Mouse (Mus musculus) forebrain, embryonic 12.5 days (tissue): ENCODE data around the gene Rplp0. TPM values are rescaled to one million over a fixed set of nuclear protein-coding genes. Genes with fewer than 3 reads are reported as not detected.
A peak's percentile ranks its signal among the peaks of the same experiment; 100 is the strongest.

Source experiments
- ATAC-seq: fragments of 200-750 bp; cut with Nextera tagmentation; 2 replicates; pipeline ENCODE4 v1.8.0; 2017; ENCODE audit warnings: moderate TSS enrichment; ENCODE audit not compliant: low FRiP score
- H3K27ac ChIP-seq: fragments of 300-500 bp; sonication (generic); 2 replicates; pipeline ENCODE4 v1.5.1; 2016; ENCODE audit warnings: mild to moderate bottlenecking
- H3K27me3 ChIP-seq: fragments of 300-500 bp; sonication (generic); 2 replicates; pipeline ENCODE4 v1.6.1; 2016; ENCODE audit warnings: mild to moderate bottlenecking
- H3K36me3 ChIP-seq: fragments of 300-500 bp; sonication (generic); replicated peaks from 2 replicates; pipeline ENCODE4 v1.6.1; 2016; ENCODE audit warnings: mild to moderate bottlenecking
- H3K4me1 ChIP-seq: fragments of 300-500 bp; sonication (generic); 2 replicates; pipeline ENCODE4 v1.6.1; 2016
- H3K4me2 ChIP-seq: fragments of 300-500 bp; sonication (generic); 2 replicates; pipeline ENCODE4 v1.6.1; 2016; ENCODE audit warnings: mild to moderate bottlenecking, moderate library complexity
- H3K4me3 ChIP-seq: fragments of 300-500 bp; sonication (generic); replicated peaks from 2 replicates; pipeline ENCODE4 v1.5.1; 2016; ENCODE audit warnings: mild to moderate bottlenecking
- H3K9ac ChIP-seq: fragments of 300-500 bp; sonication (generic); 2 replicates; pipeline ENCODE4 v1.6.1; 2016; ENCODE audit warnings: mild to moderate bottlenecking
- H3K9me3 ChIP-seq: fragments of 300-500 bp; sonication (generic); 2 replicates; pipeline ENCODE4 v1.6.1; 2016
- WGBS: fragments of 180-500 bp; shearing (Covaris S2); methylation state at CpG from one replicate; pipeline ENCODE4 v1.1.7; 2016; 5-methylcytosine and 5-hydroxymethylcytosine counted together
- polyA plus RNA-seq: library from polyadenylated mRNA; unstranded; fragments of >200 nt; fragmentation: Nextera tagmentation; extraction: Ambion mirVana; gene quantifications from 2 replicates; pipeline ENCODE4 v1.2.1, GENCODE M21; 2016

Gene Rplp0
- polyA plus RNA-seq, 1 experiment from 2014 or later = 944 TPM

- 84% methylated on average over 21 of the region's 21 CpGs for WGBS
- Histone ChIP-seq H3K9ac (no peak overlapping the region), H3K27me3 (no peaks in the 10 kb centered on the region), H3K9me3 (no peaks in the 10 kb centered on the region), H3K4me3 (no peak overlapping the region), H3K27ac (0 out of 2 replicates have a peak overlapping the region, but pooled peaks have one; percentile 13), H3K4me2 (no peak overlapping the region), H3K36me3 (no peaks in the 10 kb centered on the region), H3K4me1 (peaks cover 18% of the 10 kb centered on the region)
- ATAC-seq = no peak
These were observed 38.9 kb upstream of the Rplp0 start for GRCm38 (mm10) chr5:115520325-115520869.

GRCm38 (mm10) chr5:115521553-115522461 is 37.5 kb upstream of the Rplp0 start:
- no peak overlapping the region for H3K9ac ChIP-seq
- 82% methylated on average over 20 of the region's 21 CpGs for WGBS
- H3K27me3 ChIP-seq = no peaks in the 10 kb centered on the region
- H3K4me1 ChIP-seq = peaks cover 18% of the 10 kb centered on the region
- H3K27ac ChIP-seq = no peak overlapping the region
- ATAC-seq = no peak
- H3K4me2 ChIP-seq = no peak overlapping the region
- no peaks in the 10 kb centered on the region for H3K9me3 ChIP-seq
- no peaks in the 10 kb centered on the region for H3K36me3 ChIP-seq
- H3K4me3 ChIP-seq = no peak overlapping the region

- WGBS = 77% methylated on average over 4 of the region's 4 CpGs
- Histone ChIP-seq H3K4me1 (peaks cover 18% of the 10 kb centered on the region), H3K36me3 (no peaks in the 10 kb centered on the region), H3K9me3 (no peaks in the 10 kb centered on the region), H3K27ac (no peak overlapping the region), H3K9ac (no peak overlapping the region), H3K27me3 (no peaks in the 10 kb centered on the region), H3K4me3 (no peak overlapping the region), H3K4me2 (no peak overlapping the region)
- no peak for ATAC-seq
These were observed 36.7 kb upstream of the Rplp0 start for GRCm38 (mm10) chr5:115522531-115522930.

- no peak overlapping the region for H3K4me3 ChIP-seq
- WGBS = 81% methylated on average over 15 of the region's 15 CpGs
- no peaks in the 10 kb centered on the region for H3K9me3 ChIP-seq
- H3K9ac ChIP-seq = no peak overlapping the region
- no peaks in the 10 kb centered on the region for H3K27me3 ChIP-seq
- H3K4me2 ChIP-seq = no peak overlapping the region
- ATAC-seq = no peak
- peaks cover 18% of the 10 kb centered on the region for H3K4me1 ChIP-seq
- no peak overlapping the region for H3K27ac ChIP-seq
- no peaks in the 10 kb centered on the region for H3K36me3 ChIP-seq
These were observed 36.2 kb upstream of the Rplp0 start for GRCm38 (mm10) chr5:115522981-115523499.

- no peak for ATAC-seq
- Histone ChIP-seq H3K4me3 (no peak overlapping the region), H3K4me1 (peaks cover 18% of the 10 kb centered on the region), H3K9me3 (no peaks in the 10 kb centered on the region), H3K27me3 (no peaks in the 10 kb centered on the region), H3K36me3 (no peaks in the 10 kb centered on the region), H3K27ac (no peak overlapping the region), H3K4me2 (no peak overlapping the region), H3K9ac (no peak overlapping the region)
- 8% methylated on average over 15 of the region's 15 CpGs for whole genome bisulfite sequencing
These were observed 35.3 kb upstream of the Rplp0 start for GRCm38 (mm10) chr5:115523971-115524370.

GRCm38 (mm10) chr5:115524471-115524870 is 34.8 kb upstream of the Rplp0 start:
- Histone ChIP-seq H3K27ac (no peak overlapping the region), H3K9ac (no peak overlapping the region), H3K4me3 (no peak overlapping the region), H3K36me3 (no peaks in the 10 kb centered on the region), H3K4me2 (no peak overlapping the region), H3K27me3 (no peaks in the 10 kb centered on the region), H3K4me1 (peaks cover 18% of the 10 kb centered on the region), H3K9me3 (no peaks in the 10 kb centered on the region)
- WGBS = 55% methylated on average over 12 of the region's 12 CpGs
- ATAC-seq = no peak

- H3K36me3 ChIP-seq = no peaks in the 10 kb centered on the region
- H3K27me3 ChIP-seq = no peaks in the 10 kb centered on the region
- no peak for ATAC-seq
- H3K9me3 ChIP-seq = no peaks in the 10 kb centered on the region
- 89% methylated on average over 4 of the region's 4 CpGs for WGBS
- peaks cover 25% of the 10 kb centered on the region for H3K4me1 ChIP-seq
- H3K9ac ChIP-seq = no peak overlapping the region
- no peak overlapping the region for H3K4me2 ChIP-seq
- H3K4me3 ChIP-seq = no peak overlapping the region
- H3K27ac ChIP-seq = no peak overlapping the region
These were observed 33.9 kb upstream of the Rplp0 start for GRCm38 (mm10) chr5:115525416-115525815.

GRCm38 (mm10) chr5:115525943-115526342 is 33.3 kb upstream of the Rplp0 start:
- H3K4me1 ChIP-seq = peaks cover 30% of the 10 kb centered on the region
- H3K9ac ChIP-seq = no peak overlapping the region
- no peak overlapping the region for H3K4me2 ChIP-seq
- H3K4me3 ChIP-seq = no peak overlapping the region
- no peak for ATAC-seq
- no peaks in the 10 kb centered on the region for H3K9me3 ChIP-seq
- no peaks in the 10 kb centered on the region for H3K27me3 ChIP-seq
- no peaks in the 10 kb centered on the region for H3K36me3 ChIP-seq
- 83% methylated on average over 9 of the region's 9 CpGs for WGBS
- H3K27ac ChIP-seq = no peak overlapping the region

- no peak overlapping the region for H3K27ac ChIP-seq
- no peak overlapping the region for H3K4me2 ChIP-seq
- H3K36me3 ChIP-seq = no peaks in the 10 kb centered on the region
- H3K4me1 ChIP-seq = peaks cover 32% of the 10 kb centered on the region
- no peak for ATAC-seq
- H3K9ac ChIP-seq = no peak overlapping the region
- WGBS = 88% methylated on average over 17 of the region's 17 CpGs
- H3K27me3 ChIP-seq = no peaks in the 10 kb centered on the region
- no peaks in the 10 kb centered on the region for H3K9me3 ChIP-seq
- no peak overlapping the region for H3K4me3 ChIP-seq
These were observed 32.6 kb upstream of the Rplp0 start for GRCm38 (mm10) chr5:115526456-115527202.

- Histone ChIP-seq H3K9ac (no peak overlapping the region), H3K27me3 (no peaks in the 10 kb centered on the region), H3K9me3 (no peaks in the 10 kb centered on the region), H3K4me1 (peaks cover 34% of the 10 kb centered on the region), H3K4me3 (no peak overlapping the region), H3K27ac (no peak overlapping the region), H3K4me2 (no peak overlapping the region), H3K36me3 (no peaks in the 10 kb centered on the region)
- WGBS = 86% methylated on average over 5 of the region's 5 CpGs
- ATAC-seq = no peak
These were observed 31.1 kb upstream of the Rplp0 start for GRCm38 (mm10) chr5:115528128-115528527.

- no peak for ATAC-seq
- H3K36me3 ChIP-seq = no peaks in the 10 kb centered on the region
- no peaks in the 10 kb centered on the region for H3K27me3 ChIP-seq
- no peak overlapping the region for H3K4me2 ChIP-seq
- H3K9ac ChIP-seq = no peak overlapping the region
- H3K4me3 ChIP-seq = no peak overlapping the region
- no peaks in the 10 kb centered on the region for H3K9me3 ChIP-seq
- peaks cover 33% of the 10 kb centered on the region for H3K4me1 ChIP-seq
- 85% methylated on average over 8 of the region's 8 CpGs for WGBS
- 0 out of 2 replicates have a peak overlapping the region, but pooled peaks have one; percentile 20 for H3K27ac ChIP-seq
These were observed 29.9 kb upstream of the Rplp0 start for GRCm38 (mm10) chr5:115529364-115529741.

GRCm38 (mm10) chr5:115529742-115530446 is 29.4 kb upstream of the Rplp0 start:
- no peak for ATAC-seq
- WGBS = 71% methylated on average over 7 of the region's 7 CpGs
- Histone ChIP-seq H3K4me3 (no peak overlapping the region), H3K27me3 (no peaks in the 10 kb centered on the region), H3K4me1 (peaks cover 35% of the 10 kb centered on the region), H3K27ac (peak overlapping the region; percentile 46; the same call in 1 of the 2 replicates), H3K36me3 (no peaks in the 10 kb centered on the region), H3K4me2 (no peak overlapping the region), H3K9ac (no peak overlapping the region), H3K9me3 (no peaks in the 10 kb centered on the region)
